Mouse (Mus musculus) mesoderm, embryonic 11.5 days (tissue): Measurements from ENCODE around the gene Pdcd11.
"Not testable (repeated sequence)": the region's sequence is repeated elsewhere in the genome, so short reads cannot be mapped to it uniquely, and the experiment has no call there.

Source experiments
- DNase-seq: peaks from one replicate; pipeline ENCODE4 v3.0.0-alpha.2; 2012; ENCODE audit warnings: low read depth, low spot score

Pdcd11 gene

GRCm38 (mm10) chr19:47128164-47128563 lies 37.6 kb downstream of the Pdcd11 start:
- DNase-seq: no peak

- no peak for DNase-seq
Observed at GRCm38 (mm10) chr19:47128835-47129234, 38.3 kb downstream of the Pdcd11 start.

- DNase-seq: no peak
Observed at GRCm38 (mm10) chr19:47130551-47131125, 40.1 kb downstream of the Pdcd11 start.

- no peak for DNase-seq
Observed at GRCm38 (mm10) chr19:47133161-47133560, 42.6 kb downstream of the Pdcd11 start.

GRCm38 (mm10) chr19:47135568-47135967 lies 45.0 kb downstream of the Pdcd11 start:
- no peak for DNase-seq

GRCm38 (mm10) chr19:47136170-47136569 lies 45.6 kb downstream of the Pdcd11 start:
- DNase-seq: no peak

GRCm38 (mm10) chr19:47137051-47137581 lies 46.5 kb downstream of the Pdcd11 start:
- no peak for DNase-seq

GRCm38 (mm10) chr19:47137771-47138421 lies 47.3 kb downstream of the Pdcd11 start, which contains the start of gene Calhm2:
Gene Calhm2, minus strand, starts transcription at chr19:47138294.
- no peak for DNase-seq

- DNase-seq: not testable (repeated sequence)
Observed at GRCm38 (mm10) chr19:47139611-47140010, 49.0 kb downstream of the Pdcd11 start.

GRCm38 (mm10) chr19:47142438-47142837 lies 51.9 kb downstream of the Pdcd11 start:
- no peak for DNase-seq

GRCm38 (mm10) chr19:47144154-47144553 lies 53.6 kb downstream of the Pdcd11 start, which contains the start of gene Calhm1:
Gene Calhm1, minus strand, starts transcription at chr19:47144254.
- DNase-seq: no peak

GRCm38 (mm10) chr19:47148267-47148847 lies 57.8 kb downstream of the Pdcd11 start:
- DNase-seq: no peak

GRCm38 (mm10) chr19:47149854-47150253 lies 59.3 kb downstream of the Pdcd11 start:
- no peak for DNase-seq

GRCm38 (mm10) chr19:47151332-47152061 lies 60.9 kb downstream of the Pdcd11 start:
- peak; percentile 53 for DNase-seq

GRCm38 (mm10) chr19:47152062-47152369 lies 61.4 kb downstream of the Pdcd11 start:
- DNase-seq: no peak

GRCm38 (mm10) chr19:47153767-47154166 lies 63.2 kb downstream of the Pdcd11 start:
- no peak for DNase-seq

- no peak for DNase-seq
Observed at GRCm38 (mm10) chr19:47157664-47158063, 67.1 kb downstream of the Pdcd11 start, which contains the start of gene Calhm3. Gene Calhm3, minus strand, starts transcription at chr19:47157764.

- no peak for DNase-seq
Observed at GRCm38 (mm10) chr19:47161669-47162068, 71.1 kb downstream of the Pdcd11 start.

- DNase-seq: no peak
Observed at GRCm38 (mm10) chr19:47163176-47163744, 72.7 kb downstream of the Pdcd11 start.

GRCm38 (mm10) chr19:47166758-47167157 lies 76.2 kb downstream of the Pdcd11 start:
- no peak for DNase-seq

GRCm38 (mm10) chr19:47167617-47168214 lies 77.1 kb downstream of the Pdcd11 start:
- DNase-seq: no peak
